Mouse (Mus musculus) ES-Bruce4 (cell line): ENCODE measurements around the gene Rin3. TPM values are rescaled to one million over a fixed set of nuclear protein-coding genes. Genes with fewer than 3 reads are reported as not detected.
"Not testable (repeated sequence)": the region's sequence is repeated elsewhere in the genome, so short reads cannot be mapped to it uniquely, and the experiment has no call there.

ENCODE experiments used
- H3K27ac ChIP-seq: 2 replicates; pipeline ENCODE4 v1.5.1; 2012; ENCODE audit warnings: low read length, inconsistent platforms; ENCODE audit not compliant: insufficient read depth
- H3K27me3 ChIP-seq: 2 replicates; pipeline ENCODE4 v1.6.1; 2012; ENCODE audit warnings: mild to moderate bottlenecking, low read length, inconsistent platforms; ENCODE audit not compliant: control insufficient read depth, poor library complexity, insufficient read depth, severe bottlenecking
- H3K36me3 ChIP-seq: 2 replicates; pipeline ENCODE4 v1.6.1; 2012; ENCODE audit warnings: inconsistent platforms, mild to moderate bottlenecking, low read length, moderate library complexity; ENCODE audit not compliant: control insufficient read depth, poor library complexity, insufficient read depth, severe bottlenecking
- H3K4me1 ChIP-seq: one replicate; pipeline ENCODE4 v1.8.1; 2011; ENCODE audit warnings: low read length; ENCODE audit not compliant: control insufficient read depth, insufficient read depth
- H3K4me3 ChIP-seq: 2 replicates; pipeline ENCODE4 v1.5.1; 2011; ENCODE audit warnings: low read depth, mild to moderate bottlenecking, low read length
- H3K9ac ChIP-seq: 2 replicates; pipeline ENCODE4 v1.6.1; 2012; ENCODE audit warnings: low read depth, mild to moderate bottlenecking, inconsistent platforms; ENCODE audit not compliant: poor library complexity, severe bottlenecking
- H3K9me3 ChIP-seq: replicated peaks from 2 replicates; pipeline ENCODE4 v1.6.1; 2012; ENCODE audit warnings: mild to moderate bottlenecking, low read length, inconsistent platforms; ENCODE audit not compliant: control insufficient read depth, poor library complexity, insufficient read depth, severe bottlenecking
- CTCF ChIP-seq: IDR thresholded peaks from one replicate; pipeline ENCODE4 v1.8.1; 2011; ENCODE audit warnings: low read depth, low read length
- EP300 ChIP-seq: IDR thresholded peaks from 2 replicates; pipeline ENCODE4 v1.6.1; 2011; ENCODE audit warnings: low read depth, low read length; ENCODE audit not compliant: insufficient read depth
- POLR2A ChIP-seq: IDR thresholded peaks from one replicate; pipeline ENCODE4 v1.8.1; 2011; ENCODE audit warnings: low read length; ENCODE audit not compliant: insufficient read depth
- polyA plus RNA-seq: library from polyadenylated mRNA; stranded (reverse); fragments of >200 nt; gene quantifications from 2 replicates; pipeline ENCODE4 v1.2.4, GENCODE M21; 2011; ENCODE audit warnings: low read depth; ENCODE audit not compliant: missing spikeins, insufficient read depth, insufficient read length

Rin3 gene
- polyA plus RNA-seq, 1 experiment, result 8.7 TPM

- no peaks in the 10 kb centered on the region for H3K27me3 ChIP-seq
- TF ChIP-seq POLR2A (no peak), EP300 (no peak)
- H3K4me3 ChIP-seq, result no peak overlapping the region
- no peak overlapping the region for H3K27ac ChIP-seq
- no peaks in the 10 kb centered on the region for H3K36me3 ChIP-seq
- no peak overlapping the region for H3K9ac ChIP-seq
- no peaks in the 10 kb centered on the region for H3K9me3 ChIP-seq
- H3K4me1 ChIP-seq, result no peaks in the 10 kb centered on the region
These were observed 12.0 kb upstream of the Rin3 start for GRCm38 (mm10) chr12:102270776-102271405.

DNA sequence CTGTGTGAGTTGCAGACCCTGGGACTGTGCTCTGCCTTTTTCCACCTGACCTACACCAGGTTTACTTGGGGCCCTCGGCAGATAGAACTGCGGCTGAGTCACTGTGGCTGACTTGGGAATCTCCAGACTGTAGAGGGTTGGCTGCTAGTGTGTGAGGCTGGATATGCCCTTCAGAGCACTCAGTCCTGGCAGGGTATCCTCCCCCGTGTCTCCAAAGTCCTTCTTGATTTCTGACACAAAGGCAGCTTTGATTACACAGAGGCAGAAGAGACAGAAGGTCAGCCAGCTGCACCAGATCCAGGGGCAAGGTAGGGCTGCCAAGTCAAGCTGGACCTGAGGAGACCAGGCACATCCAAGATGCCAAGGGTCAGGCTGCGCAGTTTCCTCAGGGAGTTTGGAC is 11.4 kb upstream of the Rin3 start:
- no peaks in the 10 kb centered on the region for H3K4me1 ChIP-seq
- H3K27ac ChIP-seq, result no peak overlapping the region

GRCm38 (mm10) chr12:102275833-102276443 is 6.9 kb upstream of the Rin3 start:
- TF ChIP-seq CTCF (no peak), EP300 (no peak), POLR2A (no peak)
- Histone ChIP-seq H3K36me3 (no peaks in the 10 kb centered on the region), H3K27me3 (no peaks in the 10 kb centered on the region), H3K4me1 (no peaks in the 10 kb centered on the region), H3K27ac (no peak overlapping the region), H3K9me3 (peaks cover 4% of the 10 kb centered on the region), H3K9ac (no peak overlapping the region), H3K4me3 (no peak overlapping the region)

More for the DNA sequence above, 11.4 kb upstream of the Rin3 start:
- H3K4me3 ChIP-seq, result no peak overlapping the region
- no peaks in the 10 kb centered on the region for H3K9me3 ChIP-seq
- H3K9ac ChIP-seq, result no peak overlapping the region
- no peak for TF ChIP-seq EP300
- no peak for TF ChIP-seq POLR2A
- no peak for TF ChIP-seq CTCF
- no peaks in the 10 kb centered on the region for H3K27me3 ChIP-seq
- no peaks in the 10 kb centered on the region for H3K36me3 ChIP-seq

- not testable (repeated sequence) for H3K9ac ChIP-seq, H3K4me3 ChIP-seq, H3K36me3 ChIP-seq, H3K27me3 ChIP-seq, H3K9me3 ChIP-seq, H3K27ac ChIP-seq, H3K4me1 ChIP-seq
These were observed 2.6 kb upstream of the Rin3 start for GRCm38 (mm10) chr12:102280290-102280689.

DNA sequence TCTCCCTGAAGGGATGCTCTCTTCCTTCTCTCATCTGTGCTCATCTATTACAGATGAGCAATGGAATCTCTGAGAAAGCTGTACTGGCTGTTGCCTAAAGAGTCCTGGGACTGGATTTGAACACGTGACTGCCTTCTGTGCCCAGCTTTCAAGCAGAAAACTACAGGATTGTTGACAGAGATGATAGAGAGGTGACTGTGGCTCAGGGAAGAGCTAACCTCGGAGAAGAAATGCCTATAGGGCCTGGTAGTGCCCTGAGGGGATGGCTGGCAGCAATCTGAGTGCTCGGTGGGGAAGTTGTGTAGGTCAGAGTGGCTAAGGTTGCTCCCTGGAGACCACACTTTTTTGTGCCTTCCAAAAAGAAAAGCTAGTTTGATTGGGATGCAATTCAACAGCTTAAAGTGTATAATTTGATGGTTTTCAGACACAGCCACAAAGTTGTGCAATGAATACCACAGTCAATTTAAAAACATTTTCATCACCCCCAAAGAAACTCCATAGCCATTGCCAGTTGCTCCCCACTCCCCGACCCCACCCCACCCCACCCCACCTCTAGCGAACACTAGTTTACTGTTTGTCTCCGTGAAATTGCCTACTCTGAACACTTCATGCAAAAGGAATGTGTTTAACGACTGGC is 1.9 kb upstream of the Rin3 start:
- H3K27ac ChIP-seq, result no peak overlapping the region
- H3K4me1 ChIP-seq, result no peaks in the 10 kb centered on the region
- H3K4me3 ChIP-seq, result no peak overlapping the region
- TF ChIP-seq EP300 (no peak), CTCF (no peak), POLR2A (no peak)
- H3K9ac ChIP-seq, result no peak overlapping the region
- H3K36me3 ChIP-seq, result no peaks in the 10 kb centered on the region
- H3K27me3 ChIP-seq, result no peaks in the 10 kb centered on the region
- H3K9me3 ChIP-seq, result peaks cover 4% of the 10 kb centered on the region

DNA sequence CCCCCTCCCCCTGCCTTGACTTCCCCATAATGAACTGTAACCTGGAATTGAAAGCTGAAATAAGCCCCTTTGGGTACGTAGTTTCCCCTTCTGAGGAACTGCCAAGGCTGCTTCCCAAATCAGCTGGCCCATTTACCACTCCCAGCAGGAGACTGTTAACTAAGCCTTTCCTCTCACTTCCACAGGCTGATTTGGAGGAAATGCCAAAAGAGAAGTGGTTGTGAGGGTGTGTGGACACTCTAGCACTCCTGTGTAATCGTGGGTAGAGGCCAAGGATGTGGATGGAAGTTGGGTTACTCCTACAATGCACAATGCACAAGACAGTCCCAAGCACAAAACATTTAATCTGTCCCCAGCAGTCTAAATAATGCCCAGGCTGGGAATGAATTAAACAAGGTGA is 722 bp upstream of the Rin3 start:
- Histone ChIP-seq H3K4me1 (no peaks in the 10 kb centered on the region), H3K27ac (no peak overlapping the region), H3K9ac (no peak overlapping the region), H3K27me3 (no peaks in the 10 kb centered on the region), H3K4me3 (no peak overlapping the region), H3K36me3 (no peaks in the 10 kb centered on the region), H3K9me3 (peaks cover 4% of the 10 kb centered on the region)
- TF ChIP-seq CTCF (no peak), POLR2A (no peak), EP300 (no peak)
